Mouse (Mus musculus) MEL (cell line): ENCODE measurements around the gene Dclre1b.
"Not testable (repeated sequence)": the region's sequence is repeated elsewhere in the genome, so short reads cannot be mapped to it uniquely, and the experiment has no call there.

ENCODE experiments used
- GABPA ChIP-seq: IDR thresholded peaks from 2 replicates; pipeline ENCODE4 v1.6.1; 2012; ENCODE audit warnings: low read depth, mild to moderate bottlenecking, inconsistent platforms, low read length, improper control_type of control experiment, moderate library complexity
- JUND ChIP-seq: IDR thresholded peaks from 2 replicates; pipeline ENCODE4 v1.6.1; 2011; ENCODE audit warnings: low read depth, mild to moderate bottlenecking, improper control_type of control experiment, low read length
- MXI1 ChIP-seq: IDR thresholded peaks from 2 replicates; pipeline ENCODE4 v1.6.1; 2011; ENCODE audit warnings: mild to moderate bottlenecking, low read depth, low read length, improper control_type of control experiment
- POLR2A ChIP-seq, 2 experiments: IDR thresholded peaks; 2 replicates each; pipeline ENCODE4 v1.6.1; 2011 to 2012; ENCODE audit warnings: low read length in 2 of 2, mild to moderate bottlenecking in 2 of 2, control low read depth in 1 of 2, improper control_type of control experiment in 1 of 2, low read depth in 1 of 2, moderate library complexity in 1 of 2; ENCODE audit not compliant: control insufficient read depth in 1 of 2, insufficient read depth in 1 of 2, poor library complexity in 1 of 2
- TCF12 ChIP-seq: IDR thresholded peaks from 2 replicates; pipeline ENCODE4 v1.6.1; 2014; ENCODE audit warnings: low read depth, mild to moderate bottlenecking, inconsistent platforms, low read length, improper control_type of control experiment, moderate library complexity

GRCm38 (mm10) chr3:103840946-103841345, 31.7 kb upstream of the Dclre1b start:
- not testable (repeated sequence) for TF ChIP-seq TCF12; GABPA; JUND; MXI1; POLR2A (IDR thresholded peaks at IDR 0.05; ENCODE audit: control insufficient read depth in 1 of 2, insufficient read depth in 1 of 2, low read depth in 1 of 2, low read length in 2 of 2, poor library complexity in 1 of 2)
